In genomic region chr7:117943435-117943834, GRCm38 (mm10) we compare ENCODE assay signal across 32 mouse cellular contexts.
"Had no signal": no experiment of that assay in that cellular context is flagged by ENCODE, and none has a peak within 500 bp of the region (broad histone marks: within the 10 kb centered on the region; RNA-seq: fewer than 3 reads in every experiment).

No protein-coding gene starts in this region.

- ATAC-seq: liver, embryonic 12.5 days; liver, postnatal 0 days; lung, postnatal 0 days; midbrain, embryonic 13.5 days; midbrain, embryonic 15.5 days; midbrain, embryonic 16.5 days had no signal

- DNase-seq: left cerebral cortex, postnatal 4 days; liver; liver, embryonic 13.5 days; liver, postnatal 0 days; lung, adult 18-20 months; lung, adult 2 months; lung, embryonic 14.5 days; lung, postnatal 10 days; lung, postnatal 14 days; lung, postnatal 36 days; lung, postnatal 4 days; midbrain, embryonic 14.5 days had no signal

- H3K27ac ChIP-seq: left cerebral cortex, adult 2 months; limb, embryonic 10.5 days; limb, embryonic 12.5 days; limb, embryonic 13.5 days; limb, embryonic 15.5 days; liver, embryonic 12.5 days; liver, embryonic 13.5 days; liver, embryonic 14.5 days; liver, embryonic 15.5 days; lung, embryonic 15.5 days; macrophage; midbrain, embryonic 10.5 days; midbrain, embryonic 12.5 days; midbrain, embryonic 13.5 days; midbrain, embryonic 15.5 days; neural tube, embryonic 12.5 days had no signal

- H3K4me2 ChIP-seq: limb, embryonic 12.5 days; limb, embryonic 13.5 days; limb, embryonic 15.5 days; liver, embryonic 11.5 days; liver, embryonic 12.5 days; liver, embryonic 13.5 days; liver, embryonic 15.5 days; lung, embryonic 14.5 days; lung, embryonic 15.5 days; midbrain, embryonic 12.5 days; midbrain, embryonic 13.5 days; midbrain, embryonic 15.5 days; neural tube, embryonic 12.5 days had no signal

- H3K9ac ChIP-seq: limb, embryonic 12.5 days; limb, embryonic 13.5 days; limb, embryonic 15.5 days; liver, embryonic 12.5 days; liver, embryonic 13.5 days; liver, embryonic 14.5 days; liver, embryonic 15.5 days; liver, postnatal 0 days; lung, embryonic 14.5 days; lung, embryonic 15.5 days; midbrain, embryonic 12.5 days; midbrain, embryonic 13.5 days; midbrain, embryonic 15.5 days; neural tube, embryonic 12.5 days had no signal

- H3K4me3 ChIP-seq: left cerebral cortex, adult 2 months; limb, embryonic 10.5 days; limb, embryonic 12.5 days; limb, embryonic 13.5 days; limb, embryonic 15.5 days; liver, embryonic 12.5 days; liver, embryonic 13.5 days; liver, embryonic 15.5 days; lung, embryonic 15.5 days; megakaryocyte, embryonic 14.5 days; midbrain, embryonic 10.5 days; midbrain, embryonic 12.5 days; midbrain, embryonic 13.5 days; midbrain, embryonic 15.5 days; myocyte; neural tube, embryonic 12.5 days had no signal

- H3K27me3 ChIP-seq: limb, embryonic 12.5 days; limb, embryonic 13.5 days; limb, embryonic 15.5 days; liver, embryonic 12.5 days; liver, embryonic 13.5 days; liver, embryonic 15.5 days; lung, embryonic 15.5 days; megakaryocyte, embryonic 14.5 days; midbrain, embryonic 12.5 days; midbrain, embryonic 13.5 days; midbrain, embryonic 15.5 days; neural tube, embryonic 12.5 days had no signal

- H3K36me3 ChIP-seq: limb, embryonic 10.5 days; limb, embryonic 12.5 days; limb, embryonic 13.5 days; limb, embryonic 15.5 days; liver, embryonic 12.5 days; liver, embryonic 13.5 days; liver, embryonic 15.5 days; lung, embryonic 15.5 days; midbrain, embryonic 10.5 days; midbrain, embryonic 12.5 days; midbrain, embryonic 13.5 days; midbrain, embryonic 15.5 days; neural tube, embryonic 12.5 days had no signal

- H3K9me3 ChIP-seq: limb, embryonic 10.5 days; limb, embryonic 12.5 days; limb, embryonic 13.5 days; limb, embryonic 15.5 days; liver, embryonic 12.5 days; liver, embryonic 15.5 days; lung, embryonic 15.5 days; midbrain, embryonic 10.5 days; midbrain, embryonic 12.5 days; midbrain, embryonic 13.5 days; midbrain, embryonic 15.5 days; neural tube, embryonic 12.5 days had no signal

- H3K4me1 ChIP-seq: limb, embryonic 10.5 days; limb, embryonic 12.5 days; limb, embryonic 15.5 days; liver, embryonic 12.5 days; liver, embryonic 13.5 days; liver, embryonic 15.5 days; lung, embryonic 15.5 days; megakaryocyte, embryonic 14.5 days; midbrain, embryonic 15.5 days; neural tube, embryonic 12.5 days had no signal
